Comparison of ENCODE assay signal across 9 mouse cellular contexts in genomic region chr17:33826850-33827249, GRCm38 (mm10). TPM values are rescaled to one million over a fixed set of nuclear protein-coding genes. Genes with fewer than 3 reads are reported as not detected.
DNase-seq lines count a peak whose midpoint lies in the region; ATAC-seq lines count a peak whose summit lies in the region.
"Had no signal": no experiment of that assay in that cellular context is flagged by ENCODE, and none has a peak within 500 bp of the region (broad histone marks: within the 10 kb centered on the region; RNA-seq: fewer than 3 reads in every experiment).

No protein-coding gene starts in this region.

- no peaks in the 10 kb centered on the region for H3K27me3 ChIP-seq in midbrain, embryonic 14.5 days (ENCODE audit: control insufficient read depth, insufficient read depth, low read length)
- no peaks in the 10 kb centered on the region for H3K27me3 ChIP-seq in midbrain, embryonic 15.5 days (replicated peaks)
- H3K27me3 ChIP-seq in liver, embryonic 11.5 days (replicated peaks; ENCODE audit: control insufficient read depth, insufficient read depth, low read length), result no peaks in the 10 kb centered on the region
- H3K27me3 ChIP-seq: heart, embryonic 15.5 days had no signal

- H3K36me3 ChIP-seq in midbrain, embryonic 14.5 days (ENCODE audit: control insufficient read depth, insufficient read depth, low read length), result peaks cover 42% of the 10 kb centered on the region
- peaks cover 30% of the 10 kb centered on the region for H3K36me3 ChIP-seq in midbrain, embryonic 15.5 days (replicated peaks)
- H3K36me3 ChIP-seq in liver, embryonic 11.5 days (ENCODE audit: control insufficient read depth, insufficient read depth, low read length), result peaks cover 30% of the 10 kb centered on the region

- H3K4me1 ChIP-seq in midbrain, embryonic 14.5 days (ENCODE audit: control insufficient read depth, insufficient read depth, low read length), result peaks cover 24% of the 10 kb centered on the region
- H3K4me1 ChIP-seq in midbrain, embryonic 15.5 days, result peaks cover 46% of the 10 kb centered on the region
- peaks cover 22% of the 10 kb centered on the region for H3K4me1 ChIP-seq in liver, embryonic 11.5 days (replicated peaks; ENCODE audit: control insufficient read depth, insufficient read depth, low read length)

- H3K9ac ChIP-seq in midbrain, embryonic 14.5 days (replicated peaks; ENCODE audit: low read length), result no peak overlapping the region
- no peak overlapping the region for H3K9ac ChIP-seq in midbrain, embryonic 15.5 days
- H3K9ac ChIP-seq in liver, embryonic 11.5 days (ENCODE audit: low read depth, low read length), result no peak overlapping the region
- H3K9ac ChIP-seq: heart, embryonic 15.5 days had no signal

- no peaks in the 10 kb centered on the region for H3K9me3 ChIP-seq in midbrain, embryonic 14.5 days (ENCODE audit: control insufficient read depth, low read length)
- no peaks in the 10 kb centered on the region for H3K9me3 ChIP-seq in midbrain, embryonic 15.5 days
- no peaks in the 10 kb centered on the region for H3K9me3 ChIP-seq in liver, embryonic 11.5 days (ENCODE audit: control insufficient read depth, low read length)
- H3K9me3 ChIP-seq: heart, embryonic 15.5 days had no signal

- no peak overlapping the region for H3K4me3 ChIP-seq in midbrain, embryonic 14.5 days (replicated peaks; ENCODE audit: low read depth, low read length)
- H3K4me3 ChIP-seq in midbrain, embryonic 15.5 days, result no peak overlapping the region
- H3K4me3 ChIP-seq in liver, embryonic 11.5 days (ENCODE audit: low read depth, low read length), result no peak overlapping the region

- 0% methylated on average over 3 of the region's 3 CpGs for WGBS in midbrain, embryonic 14.5 days
- WGBS in midbrain, embryonic 15.5 days, result 0% methylated on average over 3 of the region's 3 CpGs
- WGBS in liver, embryonic 11.5 days, result under 1% methylated on average over 3 of the region's 3 CpGs

- no peak for ATAC-seq in midbrain, embryonic 14.5 days (ENCODE audit: low FRiP score, low TSS enrichment)
- ATAC-seq in midbrain, embryonic 15.5 days (replicated peaks), result no peak
- no peak for ATAC-seq in liver, embryonic 11.5 days (replicated peaks; ENCODE audit: low FRiP score)

- peak; percentile 90 for DNase-seq in midbrain, embryonic 14.5 days
- peak; percentile 86 for DNase-seq in adipocyte (ENCODE audit: low spot score)
- DNase-seq in embryo, embryonic 11 days, result peak; percentile 85
- peak; percentile 88 for DNase-seq in induced T-regulatory cell, adult 2 months (ENCODE audit: low read depth)
- peak; percentile 60 for DNase-seq in liver, embryonic 11.5 days (ENCODE audit: low spot score)
- DNase-seq in right cerebral cortex, adult 2 months (ENCODE audit: low spot score in 2 of 2), result peak; percentile 75 to 79
- no peak for DNase-seq in frontal cortex, postnatal 25 days (ENCODE audit: low spot score in 2 of 2)

- no peak overlapping the region for H3K27ac ChIP-seq in midbrain, embryonic 14.5 days (replicated peaks; ENCODE audit: low read depth, low read length)
- H3K27ac ChIP-seq in midbrain, embryonic 15.5 days, result no peak overlapping the region
- no peak overlapping the region for H3K27ac ChIP-seq in liver, embryonic 11.5 days (ENCODE audit: low read depth, low read length)
- H3K27ac ChIP-seq: heart, embryonic 15.5 days had no signal

- H3K4me2 ChIP-seq in midbrain, embryonic 14.5 days (ENCODE audit: low read length), result no peak overlapping the region
- no peak overlapping the region for H3K4me2 ChIP-seq in midbrain, embryonic 15.5 days
- no peak overlapping the region for H3K4me2 ChIP-seq in liver, embryonic 11.5 days
- H3K4me2 ChIP-seq: heart, embryonic 15.5 days had no signal

RNA-seq across cellular contexts. Expression of gene Ndufa7, which starts 2.5 kb away (rescaled TPM):
- polyA plus RNA-seq in midbrain, embryonic 14.5 days (2014; fragmentation: Nextera tagmentation; extraction: Ambion mirVana), result 497 and 604 TPM in 2 replicates
- polyA plus RNA-seq in midbrain, embryonic 15.5 days (2015; fragmentation: Nextera tagmentation; extraction: Ambion mirVana), result 467 and 476 TPM in 2 replicates
- polyA plus RNA-seq in liver, embryonic 11.5 days (2014; fragmentation: Nextera tagmentation; extraction: Ambion mirVana), result 390 and 411 TPM in 2 replicates

RNA-seq across cellular contexts. Expression of gene Rps28, which starts 2.5 kb away (rescaled TPM):
- 653 and 777 TPM in 2 replicates for polyA plus RNA-seq in midbrain, embryonic 14.5 days (2014; fragmentation: Nextera tagmentation; extraction: Ambion mirVana)
- 476 TPM in 2 replicates for polyA plus RNA-seq in midbrain, embryonic 15.5 days (2015; fragmentation: Nextera tagmentation; extraction: Ambion mirVana)
- 1,026 and 1,173 TPM in 2 replicates for polyA plus RNA-seq in liver, embryonic 11.5 days (2014; fragmentation: Nextera tagmentation; extraction: Ambion mirVana)

RNA-seq across cellular contexts. Expression of gene Cd320, which starts 16.0 kb away (rescaled TPM):
- 55.1 and 59.8 TPM in 2 replicates for polyA plus RNA-seq in midbrain, embryonic 14.5 days (2014; fragmentation: Nextera tagmentation; extraction: Ambion mirVana)
- polyA plus RNA-seq in midbrain, embryonic 15.5 days (2015; fragmentation: Nextera tagmentation; extraction: Ambion mirVana), result 50.8 and 58.9 TPM in 2 replicates
- 44.1 and 49.7 TPM in 2 replicates for polyA plus RNA-seq in liver, embryonic 11.5 days (2014; fragmentation: Nextera tagmentation; extraction: Ambion mirVana)

RNA-seq across cellular contexts. Expression of gene Kank3, which starts 16.5 kb away (rescaled TPM):
- polyA plus RNA-seq in midbrain, embryonic 14.5 days (2014; fragmentation: Nextera tagmentation; extraction: Ambion mirVana), result 39.5 and 45.8 TPM in 2 replicates
- 51.5 and 53.4 TPM in 2 replicates for polyA plus RNA-seq in midbrain, embryonic 15.5 days (2015; fragmentation: Nextera tagmentation; extraction: Ambion mirVana)
- 21.4 and 23.4 TPM in 2 replicates for polyA plus RNA-seq in liver, embryonic 11.5 days (2014; fragmentation: Nextera tagmentation; extraction: Ambion mirVana)

RNA-seq across cellular contexts. Expression of gene Angptl4, which starts 45.2 kb away (rescaled TPM):
- polyA plus RNA-seq in midbrain, embryonic 14.5 days (2014; fragmentation: Nextera tagmentation; extraction: Ambion mirVana), result 8.0 and 18.4 TPM in 2 replicates
- polyA plus RNA-seq in midbrain, embryonic 15.5 days (2015; fragmentation: Nextera tagmentation; extraction: Ambion mirVana), result 22.6 and 23.3 TPM in 2 replicates
- polyA plus RNA-seq in liver, embryonic 11.5 days (2014; fragmentation: Nextera tagmentation; extraction: Ambion mirVana), result 28.1 and 31.9 TPM in 2 replicates

Comparison
In these comparisons a context has a peak if more than half of its experiments do, and no peak if none do; other contexts are left out.
1. DNase-seq: peak in midbrain, embryonic 14.5 days (single experiment), adipocyte (single experiment), embryo, embryonic 11 days (single experiment), induced T-regulatory cell, adult 2 months (single experiment), liver, embryonic 11.5 days (single experiment) and right cerebral cortex, adult 2 months (2 of 2); none in frontal cortex, postnatal 25 days (0 of 2).